Comparison of ENCODE assay signal across 8 mouse cellular contexts in genomic region chr10:91297792-91298460, GRCm38 (mm10).
DNase-seq lines count a peak whose midpoint lies in the region; ATAC-seq and TF ChIP-seq lines count a peak whose summit lies in the region.

No protein-coding gene starts in this region.

- TF ChIP-seq POLR2A in ES-Bruce4 (IDR thresholded peaks at IDR 0.05; ENCODE audit: insufficient read depth, low read length) = no peak
- TF ChIP-seq POLR2A in limb, embryonic 14.5 days (IDR thresholded peaks at IDR 0.05; ENCODE audit: borderline replicate concordance, extremely low read depth, insufficient read depth, insufficient read length) = no peak

- no peak overlapping the region for H3K4me3 ChIP-seq in ES-Bruce4 (ENCODE audit: low read depth, low read length)
- H3K4me3 ChIP-seq in kidney, embryonic 16.5 days (ENCODE audit: low read length) = no peak overlapping the region
- no peak overlapping the region for H3K4me3 ChIP-seq in limb, embryonic 14.5 days (replicated peaks; ENCODE audit: low read length)

- no peak for TF ChIP-seq EP300 in ES-Bruce4 (IDR thresholded peaks at IDR 0.05; ENCODE audit: insufficient read depth, low read depth, low read length)

- H3K36me3 ChIP-seq in ES-Bruce4 (ENCODE audit: control insufficient read depth, insufficient read depth, low read length, poor library complexity, severe bottlenecking) = no peaks in the 10 kb centered on the region
- no peaks in the 10 kb centered on the region for H3K36me3 ChIP-seq in kidney, embryonic 16.5 days (ENCODE audit: insufficient read depth, low read length)
- no peaks in the 10 kb centered on the region for H3K36me3 ChIP-seq in limb, embryonic 14.5 days (ENCODE audit: control insufficient read depth, insufficient read depth, low read length)

- no peaks in the 10 kb centered on the region for H3K4me1 ChIP-seq in ES-Bruce4 (ENCODE audit: control insufficient read depth, insufficient read depth, low read length)
- H3K4me1 ChIP-seq in kidney, embryonic 16.5 days (ENCODE audit: insufficient read depth, low read length) = 0 out of 2 replicates have a peak, but pooled peaks cover 3% of the 10 kb centered on the region
- no peaks in the 10 kb centered on the region; the same call in 1 of the 2 replicates for H3K4me1 ChIP-seq in limb, embryonic 14.5 days (ENCODE audit: control insufficient read depth, insufficient read depth, low read length)

- no peak overlapping the region for H3K27ac ChIP-seq in ES-Bruce4 (ENCODE audit: insufficient read depth, low read length)
- no peak overlapping the region for H3K27ac ChIP-seq in kidney, embryonic 16.5 days (ENCODE audit: low read length)
- H3K27ac ChIP-seq in limb, embryonic 14.5 days (replicated peaks; ENCODE audit: low read depth, low read length) = no peak overlapping the region

- peak; percentile 89 for ATAC-seq in frontal cortex, adult (ENCODE audit: low TSS enrichment)
- ATAC-seq in kidney, embryonic 16.5 days (ENCODE audit: low FRiP score, low TSS enrichment) = peak; percentile 82
- peak; percentile 87 for ATAC-seq in limb, embryonic 14.5 days (ENCODE audit: low FRiP score, low read depth)

- peak; percentile 15 for TF ChIP-seq CTCF in ES-Bruce4 (IDR thresholded peaks at IDR 0.05; ENCODE audit: low read depth, low read length)

- 26% methylated on average over 9 of the region's 9 CpGs for WGBS in kidney, embryonic 16.5 days
- 20% methylated on average over 9 of the region's 9 CpGs for WGBS in limb, embryonic 14.5 days

- no peaks in the 10 kb centered on the region for H3K9me3 ChIP-seq in ES-Bruce4 (replicated peaks; ENCODE audit: control insufficient read depth, insufficient read depth, low read length, poor library complexity, severe bottlenecking)
- H3K9me3 ChIP-seq in kidney, embryonic 16.5 days (ENCODE audit: low read length) = no peaks in the 10 kb centered on the region
- H3K9me3 ChIP-seq in limb, embryonic 14.5 days (ENCODE audit: control insufficient read depth, low read length) = no peaks in the 10 kb centered on the region

- H3K27me3 ChIP-seq in ES-Bruce4 (ENCODE audit: control insufficient read depth, insufficient read depth, low read length, poor library complexity, severe bottlenecking) = no peaks in the 10 kb centered on the region
- H3K27me3 ChIP-seq in kidney, embryonic 16.5 days (ENCODE audit: insufficient read depth, low read length) = no peaks in the 10 kb centered on the region
- H3K27me3 ChIP-seq in limb, embryonic 14.5 days (ENCODE audit: control insufficient read depth, insufficient read depth, low read length) = no peaks in the 10 kb centered on the region

- DNase-seq in 3T3-L1 (ENCODE audit: low read depth, low spot score) = peak; percentile 75
- DNase-seq in cerebellum, adult 9-10 months = peak; percentile 45
- DNase-seq in limb, embryonic 14.5 days (ENCODE audit: low spot score) = peak; percentile 92
- peak; percentile 30 for DNase-seq in retina, adult 2 months (ENCODE audit: low read depth, low spot score)
- no peak for DNase-seq in urinary bladder, postnatal 4 days (ENCODE audit: low spot score in 2 of 2)

- no peak overlapping the region for H3K4me2 ChIP-seq in kidney, embryonic 16.5 days (replicated peaks; ENCODE audit: low read depth, low read length)
- H3K4me2 ChIP-seq in limb, embryonic 14.5 days (replicated peaks; ENCODE audit: low read depth, low read length, severe bottlenecking) = no peak overlapping the region

- H3K9ac ChIP-seq in ES-Bruce4 (ENCODE audit: low read depth, poor library complexity, severe bottlenecking) = no peak overlapping the region
- no peak overlapping the region for H3K9ac ChIP-seq in kidney, embryonic 16.5 days (replicated peaks; ENCODE audit: low read length)
- H3K9ac ChIP-seq in limb, embryonic 14.5 days (ENCODE audit: low read depth, low read length, severe bottlenecking) = no peak overlapping the region

Comparison
In these comparisons a context has a peak if more than half of its experiments do, and no peak if none do; other contexts are left out.
1. DNase-seq: peak in 3T3-L1 (single experiment), cerebellum, adult 9-10 months (single experiment), limb, embryonic 14.5 days (single experiment) and retina, adult 2 months (single experiment); none in urinary bladder, postnatal 4 days (0 of 2).
2. Peak in every context shown above with its lines, with median percentiles within 50 percentile points of each other: ATAC-seq.